ENCODE assay signal across 16 mouse cellular contexts in the genomic region with DNA sequence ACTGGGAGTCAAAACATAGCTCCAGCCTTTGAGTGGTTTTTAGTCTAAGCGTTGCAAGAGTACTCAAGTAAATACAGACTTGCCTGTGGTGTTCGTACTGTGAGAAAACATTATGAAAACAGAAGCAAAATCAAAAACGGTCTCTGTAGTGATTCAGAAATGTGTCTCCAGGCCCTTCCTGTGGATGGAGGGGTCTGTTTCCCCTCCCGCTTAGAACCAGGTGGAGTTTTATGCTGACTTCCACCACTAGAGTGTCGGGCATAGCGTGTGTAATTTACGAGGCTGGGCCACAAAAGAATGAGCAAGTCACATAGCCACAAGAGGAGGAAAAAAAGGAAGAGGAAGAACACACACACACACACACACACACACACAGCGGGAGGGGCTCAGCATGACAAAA. TPM values are rescaled to one million over a fixed set of nuclear protein-coding genes. Genes with fewer than 3 reads are reported as not detected.
DNase-seq lines count a peak whose midpoint lies in the region; ATAC-seq and TF ChIP-seq lines count a peak whose summit lies in the region.
"Had no signal": no experiment of that assay in that cellular context is flagged by ENCODE, and none has a peak within 500 bp of the region (broad histone marks: within the 10 kb centered on the region; RNA-seq: fewer than 3 reads in every experiment).

No protein-coding gene starts in this region.

- no peak overlapping the region for H3K4me2 ChIP-seq in kidney, postnatal 0 days (ENCODE audit: low read length)
- H3K4me2 ChIP-seq: heart, embryonic 12.5 days; stomach, embryonic 15.5 days had no signal

- H3K36me3 ChIP-seq in kidney, postnatal 0 days (ENCODE audit: insufficient read depth, low read length) = no peaks in the 10 kb centered on the region
- H3K36me3 ChIP-seq: heart, embryonic 12.5 days; stomach, embryonic 15.5 days had no signal

- no peak for TF ChIP-seq CTCF in kidney, postnatal 0 days (IDR thresholded peaks at IDR 0.05; ENCODE audit: low read depth)

- no peaks in the 10 kb centered on the region for H3K9me3 ChIP-seq in kidney, postnatal 0 days (replicated peaks; ENCODE audit: low read length)
- H3K9me3 ChIP-seq: heart, embryonic 12.5 days; stomach, embryonic 15.5 days had no signal

- no peaks in the 10 kb centered on the region for H3K27me3 ChIP-seq in kidney, postnatal 0 days (ENCODE audit: insufficient read depth, low read length)
- H3K27me3 ChIP-seq: stomach, embryonic 15.5 days had no signal

- no peak overlapping the region for H3K4me3 ChIP-seq in kidney, postnatal 0 days (replicated peaks; ENCODE audit: low read depth, low read length)
- H3K4me3 ChIP-seq: heart, embryonic 12.5 days; stomach, embryonic 15.5 days had no signal

- no peak overlapping the region for H3K9ac ChIP-seq in kidney, postnatal 0 days (ENCODE audit: low read depth, low read length)
- H3K9ac ChIP-seq: heart, embryonic 12.5 days; stomach, embryonic 15.5 days had no signal

- H3K4me1 ChIP-seq in kidney, postnatal 0 days (replicated peaks; ENCODE audit: insufficient read depth, low read length) = no peaks in the 10 kb centered on the region; the same call in 1 of the 2 replicates
- H3K4me1 ChIP-seq: stomach, embryonic 15.5 days had no signal

- 47% methylated on average over 8 of the region's 8 CpGs for WGBS in kidney, postnatal 0 days

- H3K27ac ChIP-seq in kidney, postnatal 0 days = no peak overlapping the region
- H3K27ac ChIP-seq: stomach, embryonic 15.5 days had no signal

- ATAC-seq in kidney, postnatal 0 days (replicated peaks; ENCODE audit: low FRiP score, low read depth) = no peak
- ATAC-seq in hematopoietic stem cell, adult 5-6 weeks (replicated peaks in 1 of 2; ENCODE audit: insufficient read depth in 1 of 2, low FRiP score in 2 of 2, low TSS enrichment in 1 of 2, low read depth in 1 of 2, poor library complexity in 2 of 2, severe bottlenecking in 2 of 2) = peak; percentile 65 to 83
- ATAC-seq in megakaryocyte, adult 5-6 weeks (ENCODE audit: poor library complexity, severe bottlenecking) = peak; percentile 56
- ATAC-seq: forebrain, embryonic 14.5 days had no signal

- peak; percentile 29 for DNase-seq in kidney, postnatal 0 days (ENCODE audit: low spot score)
- no peak for DNase-seq in kidney, adult 11 months
- DNase-seq in c-Kit-positive CD71-negative TER-119-negative erythroid progenitor cells, embryonic 14.5 days (ENCODE audit: low read depth) = peak; percentile 33
- DNase-seq in adrenal gland, adult 2 months = no peak
- no peak for DNase-seq in adipocyte (ENCODE audit: low spot score)
- DNase-seq in left cerebral cortex, adult 9 months (ENCODE audit: low spot score in 2 of 2) = no peak
- DNase-seq: adrenal gland, adult 8-10 months; gastrocnemius, postnatal 25 days; heart, postnatal 4 days; layer of hippocampus, adult 9-11 months; thymus, postnatal 14 days had no signal

RNA-seq across cellular contexts. Expression of gene Rgs9, which starts 27.6 kb away (rescaled TPM):
- 0.99 and 1.1 TPM in 2 replicates for polyA plus RNA-seq in kidney, postnatal 0 days (2015; fragmentation: Nextera tagmentation; extraction: Ambion mirVana)
- total RNA-seq in hematopoietic stem cell, adult 5-6 weeks (2017) = 2.3 and 2.4 TPM in 2 replicates
- 0.09 TPM in 1 of 2 replicates, not detected in the other for total RNA-seq in megakaryocyte, adult 5-6 weeks (2015)
- total RNA-seq in megakaryocyte, adult 5-6 weeks (2017) = not detected in 2 replicates
- 1 to 10 TPM; 4.3 to 6.0 TPM for total RNA-seq in adrenal gland, adult 2 months (2021)
- polyA plus RNA-seq in adrenal gland, adult 2 months (2012; rRNA removed) = 2.5 and 2.8 TPM in 2 replicates

Comparison
In these comparisons a context has a peak if more than half of its experiments do, and no peak if none do; other contexts are left out.
1. DNase-seq: peak in kidney, postnatal 0 days (single experiment) and c-Kit-positive CD71-negative TER-119-negative erythroid progenitor cells, embryonic 14.5 days (single experiment); none in kidney, adult 11 months (single experiment), adrenal gland, adult 2 months (single experiment), adipocyte (single experiment) and left cerebral cortex, adult 9 months (0 of 2).